Mouse (Mus musculus) testis, adult 2 months (tissue): ENCODE measurements at regions not wholly inside any gene's neighbourhood (a gene's known extent, or its start where the extent isn't known, plus 50 kb on each side); places are given as distances from the start of the nearest gene placed in this dataset.

ENCODE experiments used
- CTCF ChIP-seq: fragments of 200-500 bp; IDR thresholded peaks from 2 replicates; pipeline ENCODE4 v1.5.1; 2012; ENCODE audit warnings: low read depth, mild to moderate bottlenecking, inconsistent platforms, low read length, moderate library complexity; ENCODE audit not compliant: control insufficient read depth, insufficient read depth, insufficient replicate concordance
- POLR2A ChIP-seq: fragments of 200-500 bp; IDR thresholded peaks from 2 replicates; pipeline ENCODE4 v1.6.1; 2012; ENCODE audit warnings: low read depth, mild to moderate bottlenecking, inconsistent platforms, low read length, moderate library complexity; ENCODE audit not compliant: control insufficient read depth

DNA sequence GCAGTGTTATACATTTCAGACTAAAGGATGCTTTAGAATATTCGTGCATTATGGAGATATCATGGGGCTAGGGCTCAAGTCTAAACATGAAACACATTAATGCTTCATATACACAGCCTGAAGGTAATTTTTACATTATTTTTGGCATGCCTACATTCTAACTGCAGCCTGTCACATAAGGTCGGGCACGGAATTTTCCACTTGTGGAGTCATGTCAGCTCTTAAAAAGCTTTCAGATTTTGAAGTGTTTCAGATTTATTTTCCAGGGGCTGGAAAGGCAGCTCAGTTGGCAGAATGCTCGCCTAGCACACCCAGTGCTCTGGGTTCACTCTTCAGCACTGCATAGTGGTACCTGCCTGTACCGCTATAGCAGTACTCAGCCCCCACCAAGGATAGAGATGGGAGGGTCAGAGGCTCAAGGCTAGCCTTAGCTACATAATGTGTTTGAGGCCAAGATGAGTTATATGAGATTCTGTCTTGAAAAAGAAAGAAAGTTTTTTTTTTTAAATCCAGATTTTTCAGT, 214.6 kb upstream of the Jarid2 start:
- TF ChIP-seq CTCF (no peak), POLR2A (no peak)
